Mouse (Mus musculus) limb, embryonic 11.5 days (tissue): Measurements from ENCODE around the gene Ksr1. TPM values are rescaled to one million over a fixed set of nuclear protein-coding genes. Genes with fewer than 3 reads are reported as not detected.

Experiments used
- ATAC-seq: fragments of 200-750 bp; cut with Nextera tagmentation; 2 replicates; pipeline ENCODE4 v1.8.0; 2017; ENCODE audit warnings: low read depth; ENCODE audit not compliant: insufficient number of reproducible peaks, low FRiP score, low TSS enrichment
- DNase-seq: peaks from one replicate; pipeline ENCODE4 v3.0.0-alpha.2; 2015; ENCODE audit warnings: low spot score
- H3K27ac ChIP-seq: fragments of 300-500 bp; sonication (generic); replicated peaks from 2 replicates; pipeline ENCODE4 v1.5.1; 2014; ENCODE audit warnings: low read depth, mild to moderate bottlenecking, low read length
- H3K27me3 ChIP-seq: fragments of 300-500 bp; sonication (generic); 2 replicates; pipeline ENCODE4 v1.6.1; 2014; ENCODE audit warnings: mild to moderate bottlenecking, low read length, mixed read lengths; ENCODE audit not compliant: control insufficient read depth, insufficient read depth
- H3K36me3 ChIP-seq: fragments of 300-500 bp; sonication (generic); 2 replicates; pipeline ENCODE4 v1.6.1; 2014; ENCODE audit warnings: mild to moderate bottlenecking, low read length, moderate library complexity, mixed read lengths; ENCODE audit not compliant: control insufficient read depth, insufficient read depth
- H3K4me1 ChIP-seq: fragments of 300-500 bp; sonication (generic); 2 replicates; pipeline ENCODE4 v1.6.1; 2014; ENCODE audit warnings: low read length, mixed read lengths; ENCODE audit not compliant: control insufficient read depth, insufficient read depth
- H3K4me2 ChIP-seq: fragments of 300-500 bp; sonication (generic); 2 replicates; pipeline ENCODE4 v1.6.1; 2014; ENCODE audit warnings: low read depth, mild to moderate bottlenecking, moderate library complexity; ENCODE audit not compliant: severe bottlenecking
- H3K4me3 ChIP-seq: fragments of 300-500 bp; sonication (generic); 2 replicates; pipeline ENCODE4 v1.5.1; 2014; ENCODE audit warnings: low read depth, low read length
- H3K9ac ChIP-seq: fragments of 300-500 bp; sonication (generic); 2 replicates; pipeline ENCODE4 v1.6.1; 2014; ENCODE audit warnings: mild to moderate bottlenecking, low read length
- H3K9me3 ChIP-seq: fragments of 300-500 bp; sonication (generic); 2 replicates; pipeline ENCODE4 v1.6.1; 2016; ENCODE audit warnings: low read length; ENCODE audit not compliant: control insufficient read depth
- WGBS: fragments of 180-500 bp; shearing (Covaris S2); extraction: QIAGEN DNeasy Blood & Tissue Kit; methylation state at CpG from one replicate; pipeline ENCODE4 v1.1.7; 2014; 5-methylcytosine and 5-hydroxymethylcytosine counted together
- polyA plus RNA-seq: library from polyadenylated mRNA; unstranded; fragments of >200 nt; fragmentation: Nextera tagmentation; extraction: Ambion mirVana; gene quantifications from 2 replicates; pipeline ENCODE4 v1.2.1, GENCODE M21; 2014

Gene Ksr1
- polyA plus RNA-seq, 1 experiment from 2014 or later = 2.2 TPM

DNA sequence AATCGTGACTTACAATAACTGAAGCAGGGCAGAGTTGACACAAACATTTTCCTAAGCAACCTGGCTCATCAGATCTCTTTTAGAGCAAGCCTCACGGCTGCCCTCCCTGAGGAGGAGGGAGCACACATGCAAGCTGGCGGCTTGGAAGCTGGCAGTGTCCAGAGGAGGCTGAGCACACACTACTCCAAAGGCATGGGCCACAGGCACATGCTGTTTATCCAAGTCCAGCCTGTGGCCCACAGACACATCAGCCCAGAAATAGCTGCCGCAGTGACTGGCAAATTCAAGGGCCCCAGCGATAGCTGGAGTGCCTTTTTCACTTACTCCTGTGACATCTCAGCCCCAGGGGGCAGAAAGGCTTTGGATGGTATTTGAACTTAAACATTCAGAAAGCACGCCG, 82.6 kb downstream of the Ksr1 start:
- DNase-seq (no peak), ATAC-seq (no peak)
- Histone ChIP-seq H3K9me3 (no peaks in the 10 kb centered on the region), H3K9ac (no peak overlapping the region), H3K27me3 (no peaks in the 10 kb centered on the region), H3K4me2 (no peak overlapping the region), H3K4me1 (no peaks in the 10 kb centered on the region), H3K4me3 (no peak overlapping the region), H3K36me3 (no peaks in the 10 kb centered on the region), H3K27ac (no peak overlapping the region)
- 88% methylated on average over 7 of the region's 7 CpGs for WGBS

DNA sequence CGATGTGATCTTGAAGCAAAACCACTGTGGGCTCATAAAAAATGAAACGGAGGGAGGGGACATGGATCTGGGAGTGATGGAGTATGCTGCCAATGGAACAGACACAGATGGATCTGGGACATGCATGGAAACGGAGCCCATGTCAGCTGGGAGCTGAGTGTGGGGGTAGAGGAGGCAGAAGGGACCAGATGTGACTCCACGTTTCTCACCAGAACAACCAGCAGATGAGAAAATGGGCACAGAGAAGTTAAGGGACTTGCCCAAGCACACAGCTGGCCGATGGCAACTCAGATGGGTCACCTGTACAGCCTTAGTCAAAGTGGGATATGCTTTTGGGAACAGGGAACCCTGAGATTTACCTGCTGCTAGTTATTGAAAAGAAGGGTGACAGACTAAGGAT, 83.3 kb downstream of the Ksr1 start:
- WGBS = 75% methylated on average over 5 of the region's 5 CpGs
- Histone ChIP-seq H3K4me3 (no peak overlapping the region), H3K4me1 (no peaks in the 10 kb centered on the region; the same call in 1 of the 2 replicates), H3K27ac (no peak overlapping the region), H3K4me2 (no peak overlapping the region), H3K27me3 (no peaks in the 10 kb centered on the region), H3K9me3 (no peaks in the 10 kb centered on the region), H3K9ac (no peak overlapping the region), H3K36me3 (no peaks in the 10 kb centered on the region)
- no peak for DNase-seq
- no peak for ATAC-seq

DNA sequence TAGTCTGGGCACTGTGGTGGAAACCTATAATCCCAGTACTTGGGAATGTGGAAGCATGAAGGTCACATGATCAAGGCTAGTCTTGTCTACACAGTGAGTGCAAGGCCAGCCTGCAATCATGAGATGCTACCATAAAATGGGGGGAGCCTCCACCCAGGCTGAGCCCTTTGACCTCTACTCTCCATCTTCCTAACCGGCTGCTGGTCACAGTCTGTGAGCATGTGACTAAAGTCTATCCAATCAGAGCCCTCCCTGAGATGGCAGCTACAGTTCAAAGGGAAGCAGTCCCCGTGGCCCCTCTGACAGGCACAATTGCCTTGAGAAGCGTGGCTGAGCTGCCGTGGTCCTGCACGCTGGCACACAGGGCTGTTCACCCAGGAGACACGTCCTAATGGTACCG, 84.4 kb downstream of the Ksr1 start:
- Histone ChIP-seq H3K27ac (no peak overlapping the region), H3K9me3 (no peaks in the 10 kb centered on the region), H3K4me3 (no peak overlapping the region), H3K36me3 (no peaks in the 10 kb centered on the region), H3K27me3 (no peaks in the 10 kb centered on the region), H3K9ac (no peak overlapping the region), H3K4me1 (peaks cover 5% of the 10 kb centered on the region; the same call in 1 of the 2 replicates), H3K4me2 (no peak overlapping the region)
- ATAC-seq (no peak), DNase-seq (no peak)
- WGBS = 39% methylated on average over 7 of the region's 7 CpGs

DNA sequence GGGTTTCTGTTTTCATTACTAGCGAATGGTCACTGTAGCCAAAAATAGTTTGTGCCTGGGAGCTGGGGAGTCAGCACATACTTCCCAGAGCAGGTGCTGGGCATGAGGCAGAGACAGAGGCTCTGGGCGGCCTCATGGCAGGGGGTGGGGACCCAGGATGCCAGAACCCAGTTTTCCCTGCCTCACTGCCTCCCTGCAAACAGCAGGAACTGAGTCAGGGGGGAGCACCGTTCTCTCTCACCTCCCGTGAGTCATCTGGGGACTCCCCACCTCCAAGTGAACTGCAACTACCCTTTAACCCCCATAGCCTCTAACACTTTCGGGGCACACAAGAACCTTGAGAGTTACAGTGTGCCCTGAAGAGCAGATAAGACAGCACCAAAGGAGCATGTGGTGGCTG, 86.4 kb downstream of the Ksr1 start:
- Histone ChIP-seq H3K4me2 (no peak overlapping the region), H3K36me3 (no peaks in the 10 kb centered on the region), H3K4me1 (peaks cover 13% of the 10 kb centered on the region), H3K9me3 (no peaks in the 10 kb centered on the region), H3K9ac (no peak overlapping the region), H3K27ac (no peak overlapping the region), H3K4me3 (no peak overlapping the region), H3K27me3 (no peaks in the 10 kb centered on the region)
- 79% methylated on average over 5 of the region's 5 CpGs for WGBS
- DNase-seq (no peak), ATAC-seq (no peak)

DNA sequence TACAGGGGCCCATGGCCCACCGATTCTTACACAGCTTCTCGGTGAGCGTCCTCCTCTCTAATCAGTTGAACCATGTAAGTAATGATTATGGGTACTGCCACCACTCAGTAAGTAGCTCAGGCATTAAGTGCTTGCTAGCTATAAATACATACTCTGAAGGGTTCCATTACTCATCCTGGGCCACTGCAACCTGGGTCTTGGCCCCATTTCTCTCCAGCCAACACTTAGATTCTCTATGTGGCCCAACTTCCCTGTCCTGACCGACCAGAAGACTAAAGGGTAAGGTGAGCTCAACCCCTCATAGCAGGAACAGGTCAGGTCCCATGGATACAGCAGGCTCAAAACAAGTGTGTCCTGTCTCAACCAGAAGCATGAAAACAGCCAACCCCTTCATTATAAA, 87.1 kb downstream of the Ksr1 start:
- Histone ChIP-seq H3K36me3 (no peaks in the 10 kb centered on the region), H3K9ac (no peak overlapping the region), H3K27ac (no peak overlapping the region), H3K9me3 (no peaks in the 10 kb centered on the region), H3K4me3 (no peak overlapping the region), H3K4me2 (no peak overlapping the region), H3K27me3 (no peaks in the 10 kb centered on the region), H3K4me1 (peaks cover 14% of the 10 kb centered on the region)
- DNase-seq (no peak), ATAC-seq (no peak)
- WGBS = 84% methylated on average over 4 of the region's 4 CpGs

DNA sequence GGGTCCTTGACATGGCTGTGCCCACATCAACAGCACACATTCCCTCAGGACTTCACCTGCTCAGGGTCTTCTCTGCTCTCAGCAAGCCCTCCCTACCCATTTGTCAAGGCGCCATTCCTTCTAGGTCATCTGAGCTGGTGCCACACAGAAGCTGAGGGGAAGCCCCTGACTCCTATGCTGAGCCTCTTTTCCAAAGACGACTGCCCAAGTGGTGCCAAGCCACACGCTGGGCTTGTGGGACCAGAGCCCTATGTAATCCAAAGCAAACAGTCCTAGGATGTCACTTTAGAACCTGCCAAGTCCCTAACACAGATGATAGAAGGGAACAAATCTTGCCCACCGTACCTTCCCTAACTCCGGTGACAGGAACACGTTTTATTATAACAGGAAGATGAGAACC, 87.6 kb downstream of the Ksr1 start:
- WGBS = 71% methylated on average over 6 of the region's 6 CpGs
- H3K4me2 ChIP-seq = no peak overlapping the region
- ATAC-seq (no peak), DNase-seq (no peak)
- H3K27me3 ChIP-seq = no peaks in the 10 kb centered on the region
- no peaks in the 10 kb centered on the region for H3K9me3 ChIP-seq
- H3K4me3 ChIP-seq = no peak overlapping the region
- H3K9ac ChIP-seq = no peak overlapping the region
- no peaks in the 10 kb centered on the region for H3K36me3 ChIP-seq
- H3K27ac ChIP-seq = no peak overlapping the region
- H3K4me1 ChIP-seq = peaks cover 14% of the 10 kb centered on the region

DNA sequence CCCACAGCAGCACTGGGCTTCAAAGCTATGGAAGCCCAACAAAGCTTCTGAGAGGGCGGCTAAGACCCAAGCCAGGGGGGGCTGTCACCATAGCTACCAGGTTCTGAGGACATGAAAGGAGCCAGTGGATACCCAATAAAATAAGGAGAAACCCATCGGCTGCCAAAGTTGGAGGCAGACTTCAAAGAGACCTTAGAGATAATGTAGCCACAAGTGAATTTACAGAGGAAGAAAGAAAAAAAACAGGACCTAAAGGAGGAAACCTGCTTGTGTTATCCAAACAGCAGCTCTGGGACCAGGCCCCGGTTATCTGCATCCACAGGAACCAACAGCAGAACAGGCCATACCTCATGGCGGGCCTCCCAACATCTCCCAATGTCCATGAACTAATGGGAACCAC, 88.4 kb downstream of the Ksr1 start:
- no peak overlapping the region for H3K4me2 ChIP-seq
- no peak overlapping the region for H3K9ac ChIP-seq
- H3K4me3 ChIP-seq = no peak overlapping the region
- 20% methylated on average over 4 of the region's 4 CpGs for WGBS
- no peaks in the 10 kb centered on the region for H3K36me3 ChIP-seq
- H3K4me1 ChIP-seq = peaks cover 14% of the 10 kb centered on the region
- H3K9me3 ChIP-seq = no peaks in the 10 kb centered on the region
- H3K27ac ChIP-seq = no peak overlapping the region
- no peak for DNase-seq
- no peaks in the 10 kb centered on the region for H3K27me3 ChIP-seq
- ATAC-seq = no peak

DNA sequence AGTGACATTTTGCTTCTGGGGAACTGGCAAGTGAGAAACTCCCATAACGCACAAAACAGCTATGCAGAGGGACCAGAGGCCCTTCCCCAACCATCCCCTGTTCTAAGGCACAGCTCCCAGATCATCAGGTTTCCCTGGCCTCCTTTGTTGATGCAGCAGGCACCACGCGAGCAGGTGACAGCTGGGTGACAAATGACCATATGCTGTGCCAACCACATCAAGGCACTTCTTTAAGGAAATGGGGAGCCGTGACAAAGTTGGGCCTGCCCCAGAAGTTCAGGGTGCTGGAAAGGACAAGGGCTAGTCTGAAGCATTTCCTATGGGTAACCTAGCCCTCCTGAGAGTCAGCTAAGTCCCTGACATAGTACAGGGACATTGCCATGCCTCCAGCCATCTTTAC, 89.3 kb downstream of the Ksr1 start:
- Histone ChIP-seq H3K9me3 (no peaks in the 10 kb centered on the region), H3K27ac (no peak overlapping the region), H3K4me1 (peaks cover 14% of the 10 kb centered on the region), H3K27me3 (no peaks in the 10 kb centered on the region), H3K4me2 (no peak overlapping the region), H3K4me3 (no peak overlapping the region), H3K9ac (no peak overlapping the region), H3K36me3 (no peaks in the 10 kb centered on the region)
- ATAC-seq (no peak), DNase-seq (no peak)
- WGBS = 35% methylated on average over 4 of the region's 4 CpGs

DNA sequence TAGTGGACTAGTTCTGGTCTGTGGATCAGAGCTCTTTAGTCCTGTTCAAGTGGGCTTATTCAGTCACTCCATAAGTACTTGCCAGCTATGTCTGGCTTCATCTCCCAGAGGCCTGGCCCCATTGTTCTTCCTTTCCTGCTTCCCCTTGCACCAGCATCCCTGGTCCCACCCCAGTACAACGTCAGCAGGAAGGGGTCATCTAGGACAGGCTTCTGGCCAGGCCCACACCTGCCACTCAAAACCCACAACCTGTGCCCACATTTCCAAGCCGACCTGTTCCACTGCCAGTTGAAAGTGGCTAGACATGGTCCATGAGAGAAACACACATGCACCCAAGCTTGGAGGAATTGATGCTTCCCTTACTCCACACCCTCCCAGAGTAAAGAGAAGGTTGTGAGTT, 90.2 kb downstream of the Ksr1 start:
- Histone ChIP-seq H3K27ac (no peak overlapping the region), H3K9me3 (no peaks in the 10 kb centered on the region), H3K4me2 (no peak overlapping the region), H3K4me3 (no peak overlapping the region), H3K27me3 (no peaks in the 10 kb centered on the region), H3K36me3 (no peaks in the 10 kb centered on the region), H3K4me1 (peaks cover 14% of the 10 kb centered on the region), H3K9ac (no peak overlapping the region)
- DNase-seq (no peak), ATAC-seq (no peak)
- WGBS = 76% methylated on average over 2 of the region's 2 CpGs
